In the genomic region with DNA sequence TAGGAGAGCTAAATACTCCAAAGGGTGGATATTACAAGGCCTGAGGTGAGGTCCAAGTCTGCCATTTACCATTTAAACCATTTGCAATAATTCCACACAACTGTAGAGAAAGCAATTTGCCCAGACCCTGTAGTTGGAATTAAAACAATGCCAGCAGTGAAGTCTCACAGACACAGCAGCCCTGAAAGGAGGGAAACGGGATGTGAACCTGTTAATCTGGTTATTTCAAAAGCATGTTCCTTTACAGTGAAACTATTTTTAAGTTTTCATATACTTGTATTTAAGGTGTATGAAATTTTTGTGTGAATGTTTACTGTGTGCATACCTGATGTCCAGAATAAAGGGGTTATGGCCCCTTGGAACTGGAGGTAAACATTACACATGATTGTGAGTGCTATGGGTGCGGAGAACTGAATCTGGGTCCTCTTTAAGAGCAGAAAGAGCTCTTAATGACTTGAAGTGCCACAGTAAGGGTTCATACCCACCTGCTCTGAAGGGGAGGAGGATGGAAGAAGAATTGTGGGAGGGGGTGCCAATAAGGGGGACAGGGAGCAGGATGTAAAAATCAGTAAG, we compare ENCODE assay signal across 28 mouse cellular contexts.
"Had no signal": no experiment of that assay in that cellular context is flagged by ENCODE, and none has a peak within 500 bp of the region (broad histone marks: within the 10 kb centered on the region; RNA-seq: fewer than 3 reads in every experiment).

No protein-coding gene starts in this region.

- H3K36me3 ChIP-seq: embryonic facial prominence, embryonic 10.5 days; embryonic facial prominence, embryonic 12.5 days; embryonic facial prominence, embryonic 13.5 days; embryonic facial prominence, embryonic 15.5 days; forebrain, embryonic 10.5 days; forebrain, embryonic 12.5 days; forebrain, embryonic 15.5 days had no signal

- H3K4me2 ChIP-seq: embryonic facial prominence, embryonic 12.5 days; embryonic facial prominence, embryonic 13.5 days; embryonic facial prominence, embryonic 15.5 days; forebrain, embryonic 12.5 days; forebrain, embryonic 13.5 days; forebrain, embryonic 15.5 days had no signal

- DNase-seq: cerebellum, adult 2 months; cerebellum, adult 8-10 months; cerebellum, adult 9-10 months; cerebellum, adult 9-11 months; cerebellum, postnatal 10 days; cerebellum, postnatal 14 days; cerebellum, postnatal 25 days; cerebellum, postnatal 36 days; embryo, embryonic 11 days; forebrain, postnatal 0 days; gastrocnemius, adult 2 months; gastrocnemius, postnatal 10 days; gastrocnemius, postnatal 14 days; gastrocnemius, postnatal 25 days; gastrocnemius, postnatal 36 days; heart, adult 11 months; heart, adult 18-20 months had no signal

- H3K27ac ChIP-seq: embryonic facial prominence, embryonic 10.5 days; embryonic facial prominence, embryonic 12.5 days; embryonic facial prominence, embryonic 13.5 days; embryonic facial prominence, embryonic 15.5 days; forebrain, embryonic 10.5 days; forebrain, embryonic 12.5 days; forebrain, embryonic 13.5 days; forebrain, embryonic 15.5 days; gastrocnemius, adult 2 months had no signal

- H3K9me3 ChIP-seq: embryonic facial prominence, embryonic 10.5 days; embryonic facial prominence, embryonic 12.5 days; embryonic facial prominence, embryonic 13.5 days; embryonic facial prominence, embryonic 15.5 days; forebrain, embryonic 10.5 days; forebrain, embryonic 12.5 days; forebrain, embryonic 13.5 days; forebrain, embryonic 15.5 days had no signal

- ATAC-seq: forebrain, embryonic 13.5 days; forebrain, embryonic 14.5 days; forebrain, embryonic 15.5 days; forebrain, embryonic 16.5 days; forebrain, postnatal 0 days had no signal

- H3K4me1 ChIP-seq: embryonic facial prominence, embryonic 10.5 days; embryonic facial prominence, embryonic 12.5 days; embryonic facial prominence, embryonic 13.5 days; embryonic facial prominence, embryonic 15.5 days; forebrain, embryonic 10.5 days; forebrain, embryonic 12.5 days; forebrain, embryonic 13.5 days; forebrain, embryonic 15.5 days had no signal

- H3K9ac ChIP-seq: embryonic facial prominence, embryonic 12.5 days; embryonic facial prominence, embryonic 13.5 days; embryonic facial prominence, embryonic 15.5 days; forebrain, embryonic 12.5 days; forebrain, embryonic 13.5 days; forebrain, embryonic 15.5 days; forebrain, postnatal 0 days had no signal

- H3K27me3 ChIP-seq: embryonic facial prominence, embryonic 12.5 days; embryonic facial prominence, embryonic 13.5 days; embryonic facial prominence, embryonic 15.5 days; forebrain, embryonic 12.5 days; forebrain, embryonic 13.5 days; forebrain, embryonic 15.5 days had no signal

- H3K4me3 ChIP-seq: embryonic facial prominence, embryonic 10.5 days; embryonic facial prominence, embryonic 12.5 days; embryonic facial prominence, embryonic 13.5 days; embryonic facial prominence, embryonic 15.5 days; erythroblast, embryonic 14.5 days; forebrain, embryonic 10.5 days; forebrain, embryonic 12.5 days; forebrain, embryonic 13.5 days; forebrain, embryonic 15.5 days; gastrocnemius, adult 2 months had no signal
